Mouse (Mus musculus): ENCODE measurements around the gene Gpr37l1. TPM values are rescaled to one million over a fixed set of nuclear protein-coding genes. Genes with fewer than 3 reads are reported as not detected.

Gpr37l1 gene
- polyA plus RNA-seq, 1 experiment, result not detected

DNA sequence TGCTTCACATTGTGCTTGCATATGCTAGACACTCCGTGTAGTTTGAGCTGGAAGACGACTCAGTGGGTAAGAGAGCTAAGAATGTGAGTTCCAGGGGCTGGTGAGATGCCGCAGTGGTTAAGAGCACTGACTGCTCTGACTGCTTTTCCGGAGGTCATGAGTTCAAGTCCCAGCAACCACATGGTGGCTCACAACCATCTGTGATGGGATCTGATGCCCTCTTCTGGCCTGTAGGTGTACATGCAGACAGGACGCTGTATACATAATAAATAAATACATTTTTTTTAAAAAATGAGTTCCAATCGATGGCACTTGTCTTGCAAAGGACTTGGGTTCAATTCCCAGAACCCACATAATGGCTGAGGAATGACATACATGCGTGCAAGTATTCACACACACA lies 3.7 kb upstream of the Gpr37l1 start:
- H3K36me3 ChIP-seq (replicated peaks; ENCODE audit: low read length), result no peaks in the 10 kb centered on the region
- no peaks in the 10 kb centered on the region; the same call in 1 of the 2 replicates for H3K4me1 ChIP-seq
- peaks cover 45% of the 10 kb centered on the region for H3K27me3 ChIP-seq (replicated peaks)
- no peak overlapping the region for H3K4me3 ChIP-seq (replicated peaks)
- no peak for TF ChIP-seq FLI1 (IDR thresholded peaks at IDR 0.05; ENCODE audit: low read length)
- no peak for TF ChIP-seq GATA1 (IDR thresholded peaks at IDR 0.05; ENCODE audit: borderline replicate concordance, low read length)
- H3K9me3 ChIP-seq, result no peaks in the 10 kb centered on the region

DNA sequence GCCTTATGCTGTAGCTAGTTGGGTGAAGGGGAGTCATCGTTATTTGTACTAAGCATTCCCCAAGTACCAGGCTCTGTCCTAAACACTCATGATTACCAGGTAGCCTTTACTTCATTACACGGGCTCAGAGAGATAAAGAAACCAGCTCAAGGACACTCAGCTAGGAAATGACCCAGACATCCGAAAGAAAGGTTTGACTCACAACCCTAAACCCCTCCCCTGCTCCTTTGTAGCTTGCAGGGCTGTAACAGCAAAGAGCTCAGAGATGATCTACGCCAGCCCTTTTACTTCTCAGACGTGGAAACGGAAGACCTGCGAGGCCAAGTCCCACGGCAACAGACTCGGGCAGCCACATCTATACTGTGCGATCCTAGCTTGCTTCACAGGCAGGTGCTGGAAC lies 2.8 kb upstream of the Gpr37l1 start:
- peaks cover 47% of the 10 kb centered on the region for H3K27me3 ChIP-seq (replicated peaks)
- H3K36me3 ChIP-seq (replicated peaks; ENCODE audit: low read length), result no peaks in the 10 kb centered on the region
- no peak overlapping the region for H3K4me3 ChIP-seq (replicated peaks)
- no peaks in the 10 kb centered on the region; the same call in 1 of the 2 replicates for H3K4me1 ChIP-seq
- H3K9me3 ChIP-seq, result no peaks in the 10 kb centered on the region
- TF ChIP-seq FLI1 (IDR thresholded peaks at IDR 0.05; ENCODE audit: low read length) (no peak), GATA1 (IDR thresholded peaks at IDR 0.05; ENCODE audit: borderline replicate concordance, low read length) (no peak)

DNA sequence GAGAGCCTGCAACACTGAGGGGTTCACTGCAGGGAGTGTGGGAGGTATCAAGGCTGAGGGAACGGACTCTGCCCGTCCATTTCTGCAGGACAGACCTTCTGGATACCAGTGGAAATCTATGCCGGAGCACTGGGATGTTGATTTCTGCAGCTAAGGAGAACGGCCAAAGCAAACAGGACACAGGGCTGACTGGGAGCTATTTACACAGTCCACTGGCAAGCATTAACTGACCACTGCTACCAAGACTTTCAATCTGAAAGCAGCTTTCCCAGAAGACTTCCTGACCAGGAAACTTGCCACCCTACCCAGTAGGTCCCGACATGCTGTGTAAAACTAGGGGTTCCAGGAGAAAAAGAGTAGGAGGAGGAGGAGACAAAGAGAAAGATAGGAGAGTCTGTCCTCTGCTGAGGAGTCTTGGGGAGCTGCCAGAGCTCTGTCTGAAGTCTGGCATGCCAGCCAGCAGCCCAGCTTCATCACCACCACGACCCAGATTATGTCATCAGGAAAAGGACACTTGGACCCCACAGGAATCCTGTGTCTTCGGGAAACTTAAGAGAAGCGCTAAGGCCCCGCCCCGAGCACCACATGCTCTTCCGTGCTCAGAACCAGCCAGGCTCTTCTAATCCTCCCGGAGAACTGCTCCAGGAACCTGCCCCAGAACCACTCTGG lies 2.2 kb upstream of the Gpr37l1 start:
- Histone ChIP-seq H3K4me1 (no peaks in the 10 kb centered on the region; the same call in 1 of the 2 replicates), H3K36me3 (replicated peaks; ENCODE audit: low read length) (no peaks in the 10 kb centered on the region), H3K9me3 (no peaks in the 10 kb centered on the region), H3K4me3 (replicated peaks) (no peak overlapping the region), H3K27me3 (replicated peaks) (peaks cover 48% of the 10 kb centered on the region)
- no peak for TF ChIP-seq FLI1 (IDR thresholded peaks at IDR 0.05; ENCODE audit: low read length)
- TF ChIP-seq GATA1 (IDR thresholded peaks at IDR 0.05; ENCODE audit: borderline replicate concordance, low read length), result no peak

DNA sequence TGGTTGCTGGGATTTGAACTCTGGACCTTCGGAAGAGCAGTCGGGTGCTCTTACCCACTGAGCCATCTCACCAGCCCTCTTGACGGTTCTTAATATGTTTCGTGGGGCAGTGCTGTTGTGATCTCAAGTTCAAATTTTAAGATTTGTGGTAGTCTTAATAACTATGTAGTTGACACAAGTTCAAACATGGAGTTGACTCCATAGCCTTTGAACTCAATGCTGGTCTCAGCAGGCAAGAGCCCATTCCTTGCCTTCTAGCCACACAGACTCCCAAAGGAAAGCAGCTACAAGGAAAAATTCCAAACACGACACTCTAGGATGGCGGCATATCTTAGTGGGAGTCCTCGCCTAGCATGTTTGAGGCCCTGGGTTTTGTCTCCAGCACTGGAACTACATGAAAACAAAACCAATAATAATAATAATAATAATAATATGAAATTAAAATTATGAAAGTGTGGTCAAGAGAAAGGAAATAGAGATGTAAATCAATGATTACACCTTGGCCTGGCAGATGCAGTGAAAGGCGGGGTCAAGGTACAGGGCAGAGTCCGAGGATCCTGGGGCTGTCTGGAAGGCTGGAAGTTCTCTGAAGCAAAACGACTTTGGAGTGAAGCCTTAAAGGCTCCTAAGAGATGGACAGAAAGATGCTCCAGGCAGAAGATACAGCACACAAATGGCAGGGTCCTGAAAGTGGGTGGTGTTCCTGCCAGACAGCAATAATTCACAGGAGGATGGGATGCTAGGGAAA lies 1.1 kb upstream of the Gpr37l1 start:
- no peaks in the 10 kb centered on the region for H3K36me3 ChIP-seq (replicated peaks; ENCODE audit: low read length)
- TF ChIP-seq GATA1 (IDR thresholded peaks at IDR 0.05; ENCODE audit: borderline replicate concordance, low read length) (no peak), FLI1 (IDR thresholded peaks at IDR 0.05; ENCODE audit: low read length) (no peak)
- H3K4me1 ChIP-seq, result no peaks in the 10 kb centered on the region; the same call in 1 of the 2 replicates
- no peak overlapping the region for H3K4me3 ChIP-seq (replicated peaks)
- H3K27me3 ChIP-seq (replicated peaks), result peaks cover 51% of the 10 kb centered on the region
- no peaks in the 10 kb centered on the region for H3K9me3 ChIP-seq

DNA sequence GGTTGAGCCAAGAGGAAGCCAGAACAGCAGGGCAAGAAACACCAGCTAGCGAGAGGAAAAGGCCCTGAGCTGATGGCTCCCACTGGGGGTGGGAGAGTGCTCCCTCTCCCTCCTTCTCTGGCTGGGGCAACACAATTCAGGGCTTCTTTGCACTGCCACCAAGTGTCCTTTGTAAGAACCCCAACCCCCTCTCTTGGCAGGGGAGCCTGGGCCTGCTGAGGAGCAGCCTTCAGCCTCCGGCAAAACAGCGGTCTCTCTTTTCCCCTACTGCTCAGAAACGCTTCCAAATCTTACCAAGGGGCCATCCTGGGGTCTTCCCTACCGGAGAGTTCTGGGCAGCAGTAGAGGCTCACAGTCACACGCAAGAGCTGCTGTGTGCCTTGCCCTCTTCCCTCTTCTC lies 4.8 kb downstream of the Gpr37l1 start:
- H3K36me3 ChIP-seq (replicated peaks; ENCODE audit: low read length), result no peaks in the 10 kb centered on the region
- H3K9me3 ChIP-seq, result 0 out of 2 replicates have a peak, but pooled peaks cover 9% of the 10 kb centered on the region
- TF ChIP-seq GATA1 (IDR thresholded peaks at IDR 0.05; ENCODE audit: borderline replicate concordance, low read length), result no peak
- no peak for TF ChIP-seq FLI1 (IDR thresholded peaks at IDR 0.05; ENCODE audit: low read length)
- no peak overlapping the region for H3K4me3 ChIP-seq (replicated peaks)
- H3K27me3 ChIP-seq (replicated peaks), result peaks cover 59% of the 10 kb centered on the region
- no peaks in the 10 kb centered on the region; the same call in 1 of the 2 replicates for H3K4me1 ChIP-seq

DNA sequence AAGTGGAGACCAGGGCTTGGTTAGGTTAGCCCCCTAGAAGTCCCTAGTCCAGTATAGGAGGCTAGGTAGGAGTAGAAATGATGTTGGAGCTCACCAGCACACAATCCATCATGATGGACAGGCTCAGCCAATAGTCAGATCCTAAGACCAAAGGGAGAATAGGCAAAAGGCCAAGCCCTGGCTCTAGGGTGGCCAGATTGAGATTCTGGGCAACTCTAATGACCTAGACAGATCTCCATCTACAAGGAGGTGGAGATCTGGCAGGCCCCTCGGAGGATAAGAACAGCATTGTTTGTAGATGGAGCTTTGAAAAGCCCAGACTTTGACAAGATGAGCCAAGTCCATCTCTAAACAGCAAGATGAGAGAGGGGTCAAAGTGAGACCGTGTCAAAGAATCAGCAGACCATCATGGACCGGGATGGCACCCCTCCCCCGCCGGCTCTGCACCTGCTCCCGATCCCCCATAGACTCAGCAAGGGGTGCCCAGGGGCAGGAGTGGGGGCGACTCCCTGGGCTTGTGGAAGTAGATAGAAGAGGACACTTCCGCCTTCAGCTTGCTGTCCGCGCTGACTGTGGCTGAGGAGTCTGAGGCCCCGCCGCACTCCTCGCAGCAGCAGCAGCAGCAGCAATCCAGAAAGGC lies 7.0 kb downstream of the Gpr37l1 start:
- H3K9me3 ChIP-seq, result 0 out of 2 replicates have a peak, but pooled peaks cover 9% of the 10 kb centered on the region
- H3K36me3 ChIP-seq (replicated peaks; ENCODE audit: low read length), result peaks cover 17% of the 10 kb centered on the region
- H3K4me3 ChIP-seq (replicated peaks), result no peak overlapping the region
- H3K27me3 ChIP-seq (replicated peaks), result peaks cover 46% of the 10 kb centered on the region
- TF ChIP-seq GATA1 (IDR thresholded peaks at IDR 0.05; ENCODE audit: borderline replicate concordance, low read length) (no peak), FLI1 (IDR thresholded peaks at IDR 0.05; ENCODE audit: low read length) (no peak)
- no peaks in the 10 kb centered on the region; the same call in 1 of the 2 replicates for H3K4me1 ChIP-seq

DNA sequence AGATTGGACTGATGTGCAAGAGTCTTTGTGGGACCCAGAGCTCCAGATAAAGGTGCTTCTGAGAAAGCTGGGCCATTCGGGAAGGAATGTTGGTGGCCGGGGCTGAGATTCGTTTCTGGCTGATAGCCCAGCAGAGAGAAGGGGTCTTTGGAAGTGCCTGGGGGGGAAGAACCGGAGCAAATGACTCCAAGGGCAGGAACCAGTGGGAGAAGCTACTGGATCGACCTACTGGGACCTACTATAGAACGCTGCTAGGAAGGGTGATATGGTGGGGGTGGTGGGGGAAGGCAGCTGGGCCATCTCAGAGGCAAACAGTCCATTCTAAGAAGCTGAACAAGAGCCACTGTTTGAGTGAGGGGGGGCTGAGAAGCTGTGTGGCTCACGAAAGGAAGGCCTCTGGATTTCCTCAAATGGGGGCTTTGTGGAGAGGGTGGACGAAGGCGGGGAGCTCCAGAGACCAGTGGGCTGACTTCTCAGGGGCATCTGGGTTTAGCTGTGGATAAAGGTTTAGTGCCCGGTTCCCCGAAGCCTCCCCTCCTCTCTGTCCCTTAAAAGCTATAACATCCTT lies 7.8 kb downstream of the Gpr37l1 start:
- TF ChIP-seq GATA1 (IDR thresholded peaks at IDR 0.05; ENCODE audit: borderline replicate concordance, low read length), result no peak
- no peak for TF ChIP-seq FLI1 (IDR thresholded peaks at IDR 0.05; ENCODE audit: low read length)
- H3K9me3 ChIP-seq, result 0 out of 2 replicates have a peak, but pooled peaks cover 9% of the 10 kb centered on the region
- H3K4me3 ChIP-seq (replicated peaks), result no peak overlapping the region
- H3K36me3 ChIP-seq (replicated peaks; ENCODE audit: low read length), result peaks cover 25% of the 10 kb centered on the region
- peaks cover 42% of the 10 kb centered on the region for H3K27me3 ChIP-seq (replicated peaks)
- peaks cover 2% of the 10 kb centered on the region for H3K4me1 ChIP-seq

DNA sequence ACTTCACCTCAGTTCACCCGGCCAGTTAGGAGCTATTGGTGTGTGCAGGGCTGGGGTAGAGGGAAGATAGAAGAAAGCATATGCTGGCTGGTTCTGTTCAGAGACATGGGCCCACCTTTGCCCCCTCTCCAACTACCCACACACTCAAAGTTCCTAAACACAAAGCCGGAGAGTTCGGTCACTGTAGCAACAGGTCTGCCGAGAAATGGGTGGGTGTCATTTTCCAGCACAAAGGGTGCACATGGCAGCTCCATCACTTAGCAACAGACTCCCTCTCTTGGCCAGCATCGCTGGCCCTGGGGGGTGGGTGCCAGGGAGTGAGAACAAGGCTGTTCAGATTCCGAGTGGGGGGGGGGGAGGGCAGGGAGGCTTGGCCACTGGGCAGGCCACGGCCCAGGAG lies 8.4 kb downstream of the Gpr37l1 start:
- 0 out of 2 replicates have a peak, but pooled peaks cover 9% of the 10 kb centered on the region for H3K9me3 ChIP-seq
- peaks cover 31% of the 10 kb centered on the region for H3K36me3 ChIP-seq (replicated peaks; ENCODE audit: low read length)
- no peak for TF ChIP-seq GATA1 (IDR thresholded peaks at IDR 0.05; ENCODE audit: borderline replicate concordance, low read length)
- TF ChIP-seq FLI1 (IDR thresholded peaks at IDR 0.05; ENCODE audit: low read length), result no peak
- H3K27me3 ChIP-seq (replicated peaks), result peaks cover 37% of the 10 kb centered on the region
- H3K4me1 ChIP-seq, result peaks cover 7% of the 10 kb centered on the region
- no peak overlapping the region for H3K4me3 ChIP-seq (replicated peaks)

DNA sequence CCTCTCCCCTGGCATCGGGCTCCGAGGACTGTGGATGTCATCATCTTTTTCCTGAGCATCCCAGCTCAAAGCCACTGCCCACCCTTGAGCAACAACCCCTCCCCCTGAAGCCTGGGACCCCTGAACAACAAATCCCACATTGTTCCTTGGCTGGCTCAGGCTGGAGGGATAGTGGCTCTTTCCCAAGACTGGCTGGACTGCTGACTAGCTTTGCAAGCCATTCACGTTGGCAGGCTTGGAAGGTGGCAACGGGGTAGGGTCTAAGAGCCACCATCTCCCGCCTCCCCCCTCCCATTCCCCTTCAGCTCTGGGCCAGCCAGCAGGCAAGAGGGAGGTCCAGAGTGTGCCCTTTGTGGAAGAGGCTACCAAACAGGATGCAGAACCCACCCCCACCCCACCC lies 8.8 kb downstream of the Gpr37l1 start:
- peaks cover 10% of the 10 kb centered on the region for H3K4me1 ChIP-seq
- H3K9me3 ChIP-seq, result 0 out of 2 replicates have a peak, but pooled peaks cover 9% of the 10 kb centered on the region
- peaks cover 37% of the 10 kb centered on the region for H3K27me3 ChIP-seq (replicated peaks)
- no peak overlapping the region for H3K4me3 ChIP-seq (replicated peaks)
- no peak for TF ChIP-seq FLI1 (IDR thresholded peaks at IDR 0.05; ENCODE audit: low read length)
- TF ChIP-seq GATA1 (IDR thresholded peaks at IDR 0.05; ENCODE audit: borderline replicate concordance, low read length), result no peak
- peaks cover 35% of the 10 kb centered on the region for H3K36me3 ChIP-seq (replicated peaks; ENCODE audit: low read length)
